Mouse (Mus musculus) natural killer cell, adult 2 months (primary cell): ENCODE results near the gene Bzw1.
"Not testable (repeated sequence)": the region's sequence is repeated elsewhere in the genome, so short reads cannot be mapped to it uniquely, and the experiment has no call there.

Source experiments
- DNase-seq, 2 experiments: peaks; one replicate each; pipeline ENCODE4 v3.0.0; 2022; ENCODE audit warnings: low spot score in 2 of 2

The Bzw1 gene

GRCm38 (mm10) chr1:58392652-58393283, at the start of gene Bzw1:
Gene Bzw1, plus strand, starts transcription at chr1:58392898.
- DNase-seq, result peak; percentile 92 to 94

- DNase-seq, result no peak
Observed at GRCm38 (mm10) chr1:58343861-58344260, 48.8 kb upstream of the Bzw1 start.

DNA sequence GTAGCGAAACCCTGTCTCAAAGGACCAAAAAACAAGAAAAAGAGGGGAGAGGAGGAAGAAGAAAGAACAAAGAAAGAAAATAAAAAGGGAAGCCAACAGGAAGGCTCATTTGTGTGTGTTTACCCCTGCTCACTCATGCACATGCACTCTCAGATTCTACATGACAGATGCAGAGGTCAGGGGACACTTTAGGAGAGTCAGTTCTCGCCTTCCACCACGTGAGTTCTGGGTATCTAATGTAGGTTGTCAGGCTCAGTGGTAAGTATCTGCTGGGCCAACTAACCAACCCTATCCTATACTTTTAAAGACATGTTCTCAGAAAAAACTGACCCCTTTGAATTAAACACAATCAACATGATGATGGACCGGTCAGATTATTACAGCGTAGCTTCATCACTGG, 48.1 kb upstream of the Bzw1 start:
- DNase-seq, result no peak

- DNase-seq, result no peak
Observed at GRCm38 (mm10) chr1:58346159-58346558, 46.5 kb upstream of the Bzw1 start.

GRCm38 (mm10) chr1:58348712-58349111, 44.0 kb upstream of the Bzw1 start:
- DNase-seq, result no peak

- DNase-seq, result no peak
Observed at GRCm38 (mm10) chr1:58353238-58353893, 39.3 kb upstream of the Bzw1 start.

DNA sequence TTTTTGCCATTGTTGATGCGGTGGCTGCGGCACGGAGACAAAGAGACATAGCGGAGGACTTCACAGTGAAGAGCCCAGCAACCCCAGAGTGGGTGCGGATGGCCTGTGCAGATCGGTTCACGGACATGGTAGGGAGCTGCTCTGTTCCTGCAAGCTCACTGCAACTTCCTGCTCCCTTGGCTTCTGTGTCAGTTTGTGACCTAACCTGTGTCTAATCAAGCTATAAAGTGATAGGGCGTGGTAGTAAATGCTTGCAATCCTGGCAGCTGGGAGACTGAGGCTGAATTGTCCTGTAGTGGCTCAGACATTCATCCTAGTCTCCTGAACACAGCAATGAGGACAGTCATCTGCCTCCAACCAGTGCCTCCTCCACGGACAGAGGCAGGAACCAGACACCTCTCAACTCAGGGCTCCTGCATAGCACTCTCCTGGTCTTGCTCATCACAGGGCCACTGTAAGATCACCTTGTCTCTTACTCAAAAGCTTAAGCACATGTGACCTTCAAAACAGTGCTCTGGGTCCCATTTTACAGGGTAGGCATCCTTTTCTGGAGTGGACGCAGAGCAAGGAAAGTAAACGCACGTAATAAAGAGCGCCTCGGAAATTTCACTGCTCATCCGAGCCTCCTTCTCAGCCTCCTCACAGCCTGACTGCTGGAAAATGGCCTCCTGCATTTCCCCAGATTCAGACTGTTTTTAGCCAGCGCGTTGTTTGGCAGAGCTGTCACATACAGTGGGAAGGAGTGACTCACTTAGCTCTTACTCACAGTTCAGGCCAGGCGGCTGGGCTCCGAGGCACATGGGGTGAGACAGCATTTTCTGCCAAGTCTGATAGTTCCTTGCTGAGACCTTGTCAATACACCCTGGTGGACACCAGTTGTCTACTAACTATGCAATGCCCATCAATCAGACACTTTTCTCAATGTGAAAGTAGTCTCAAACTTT, 33.5 kb upstream of the Bzw1 start:
- DNase-seq, result no peak

DNA sequence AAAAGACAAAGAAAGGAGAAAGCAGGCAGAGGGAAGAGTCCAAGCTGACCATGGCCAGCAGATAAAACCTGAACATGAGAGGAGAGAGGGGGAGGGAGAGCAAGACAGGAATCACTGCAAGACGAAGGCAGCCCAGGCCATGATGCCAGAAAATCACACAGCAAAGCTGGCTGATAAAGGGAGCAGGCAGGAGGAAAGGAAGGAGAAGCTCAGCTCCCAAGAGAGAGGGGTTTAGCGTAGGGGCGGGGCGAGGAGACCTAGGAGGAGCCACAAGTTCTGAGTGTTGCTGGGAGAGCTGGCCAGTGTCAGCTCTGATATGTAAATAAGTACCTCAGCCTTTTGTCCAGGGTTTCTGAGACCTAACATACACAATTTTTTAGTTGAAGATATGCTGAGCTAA, 30.4 kb upstream of the Bzw1 start:
- no peak for DNase-seq

GRCm38 (mm10) chr1:58364551-58364950, 28.1 kb upstream of the Bzw1 start:
- DNase-seq, result no peak

DNA sequence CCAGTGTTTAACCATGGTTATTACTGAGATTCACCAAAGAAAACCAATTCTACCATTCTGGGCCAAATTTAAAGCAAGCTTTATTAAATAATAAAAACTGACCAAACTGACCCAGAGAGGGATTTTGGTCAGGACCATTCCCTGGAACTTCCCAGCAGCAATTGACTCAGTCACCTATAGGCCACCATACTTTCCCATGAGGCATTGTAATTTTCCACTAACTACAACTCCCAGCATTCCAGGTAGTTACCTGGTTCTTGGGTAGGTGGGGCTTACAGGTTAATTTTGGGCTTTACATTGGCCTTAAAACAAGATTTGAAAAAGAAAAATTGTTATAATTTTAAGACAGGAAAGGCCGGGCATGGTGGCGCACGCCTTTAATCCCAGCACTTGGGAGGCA, 26.9 kb upstream of the Bzw1 start:
- DNase-seq, result no peak

GRCm38 (mm10) chr1:58366737-58367471, 25.8 kb upstream of the Bzw1 start:
- DNase-seq, result no peak

DNA sequence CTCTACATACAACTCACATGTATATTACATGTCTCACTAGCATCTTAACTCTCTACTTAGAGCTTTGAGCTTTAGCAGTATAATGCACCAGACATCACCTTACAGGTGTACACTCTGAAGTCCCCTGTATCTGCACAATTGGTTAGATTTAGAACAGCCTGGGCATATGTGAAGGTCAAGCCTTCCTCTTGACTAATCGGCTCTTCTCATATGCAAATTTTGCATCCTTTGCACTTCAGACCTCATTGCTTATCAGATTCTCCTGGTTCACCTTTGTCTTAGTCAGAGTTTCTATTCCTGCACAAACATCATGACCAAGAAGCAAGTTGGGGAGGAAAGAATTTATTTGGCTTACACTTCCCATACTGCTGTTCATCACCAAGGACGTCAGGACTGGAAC, 23.0 kb upstream of the Bzw1 start:
- DNase-seq, result no peak

GRCm38 (mm10) chr1:58374266-58374665, 18.4 kb upstream of the Bzw1 start:
- not testable (repeated sequence) for DNase-seq

- no peak for DNase-seq
Observed at GRCm38 (mm10) chr1:58375574-58376147, 17.0 kb upstream of the Bzw1 start.

GRCm38 (mm10) chr1:58382586-58383281, 10.0 kb upstream of the Bzw1 start:
- DNase-seq, result no peak

GRCm38 (mm10) chr1:58391421-58392267, 1.1 kb upstream of the Bzw1 start:
- no peak for DNase-seq

- DNase-seq, result no peak
Observed at GRCm38 (mm10) chr1:58392268-58392651, 438 bp upstream of the Bzw1 start.

DNA sequence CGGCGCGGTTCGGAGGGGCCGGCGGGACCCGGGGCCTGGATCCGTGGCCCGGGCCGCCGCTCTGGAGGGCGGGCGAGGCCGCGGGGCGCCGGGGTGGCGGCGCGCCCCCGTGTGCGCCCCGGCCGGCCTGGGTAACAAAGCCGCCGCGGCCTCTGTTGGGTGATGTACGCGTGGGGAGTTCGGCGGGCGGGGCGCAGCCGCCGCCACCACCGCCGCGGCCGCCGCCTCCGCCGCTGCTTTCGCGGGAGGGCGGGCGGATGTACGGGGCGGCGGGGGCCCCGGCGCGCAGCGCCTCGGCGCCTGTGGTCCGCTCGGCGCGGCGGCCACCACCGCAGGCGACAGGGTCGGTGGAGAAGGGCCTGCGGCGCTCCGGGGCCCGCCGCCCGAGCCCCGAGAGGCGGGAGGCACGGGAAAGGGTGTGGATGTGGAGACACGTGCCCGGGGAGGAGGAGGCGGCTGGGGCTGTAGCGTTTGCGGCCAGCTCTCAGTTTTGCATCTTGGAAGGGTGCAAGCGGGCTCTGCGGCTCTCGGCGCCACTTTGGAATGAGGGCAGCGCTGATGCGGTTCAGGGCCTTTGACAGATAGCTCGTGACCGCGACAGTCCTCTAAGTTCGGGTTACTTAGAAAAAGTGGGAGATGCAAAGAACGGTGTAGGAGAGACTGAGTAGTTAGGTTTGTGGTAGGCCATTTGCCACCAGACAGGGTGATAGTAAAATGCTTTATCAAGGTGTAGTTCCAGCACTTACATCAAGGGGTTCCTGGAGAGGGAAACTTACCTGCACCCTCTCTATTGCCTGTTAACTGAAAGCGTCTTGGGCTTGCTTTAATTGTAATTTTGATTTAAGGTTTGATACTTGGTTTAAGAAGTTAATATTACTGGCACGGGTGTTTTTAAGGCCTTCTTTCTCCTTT, 842 bp downstream of the Bzw1 start:
- DNase-seq, result peak; percentile 47 to 58

DNA sequence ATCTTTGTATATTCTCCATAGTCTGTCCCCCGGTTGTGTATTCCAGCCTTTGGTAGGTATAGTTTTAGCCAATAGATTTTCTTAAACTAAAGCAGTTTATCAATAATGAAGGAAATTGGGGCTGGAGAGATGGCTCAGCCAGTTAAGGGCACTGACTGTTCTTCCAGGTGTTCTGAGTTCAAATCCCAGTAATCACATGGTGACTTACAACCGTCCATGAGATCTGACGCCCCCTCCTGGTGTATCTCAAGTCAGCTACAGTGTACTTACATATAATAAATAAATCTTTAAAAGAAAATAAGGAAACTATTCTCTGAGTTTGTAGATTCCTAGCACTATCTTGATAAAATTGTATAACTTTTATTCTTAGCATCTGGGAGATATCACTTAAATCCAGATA, 2.6 kb downstream of the Bzw1 start:
- no peak for DNase-seq
